Mouse (Mus musculus) CD8-positive naive resting alpha-beta T cell, adult 2 months (primary cell): ENCODE measurements around the gene Ptprs.

Source experiments
- DNase-seq, 2 experiments: peaks; one replicate each; pipeline ENCODE4 v3.0.0; 2022; ENCODE audit warnings: low read depth in 2 of 2, low spot score in 2 of 2

Ptprs gene

GRCm38 (mm10) chr17:56493841-56494240, 17.6 kb upstream of the Ptprs start:
- no peak for DNase-seq

- DNase-seq, result no peak
These were observed 14.3 kb upstream of the Ptprs start for GRCm38 (mm10) chr17:56490438-56491152.

- no peak for DNase-seq
These were observed 11.7 kb upstream of the Ptprs start for GRCm38 (mm10) chr17:56488028-56488427.

- DNase-seq, result no peak
These were observed 11.2 kb upstream of the Ptprs start for GRCm38 (mm10) chr17:56487441-56487888.

GRCm38 (mm10) chr17:56485926-56486325, 9.6 kb upstream of the Ptprs start:
- no peak for DNase-seq

- no peak for DNase-seq
These were observed 8.8 kb upstream of the Ptprs start for GRCm38 (mm10) chr17:56485118-56485517.

- DNase-seq, result no peak
These were observed 6.4 kb upstream of the Ptprs start for GRCm38 (mm10) chr17:56482671-56483070.

GRCm38 (mm10) chr17:56479358-56479757, 3.1 kb upstream of the Ptprs start:
- peak; percentile 68 to 76 for DNase-seq

GRCm38 (mm10) chr17:56478191-56478611, 1.9 kb upstream of the Ptprs start:
- no peak for DNase-seq

GRCm38 (mm10) chr17:56477191-56477818, 1.0 kb upstream of the Ptprs start:
- no peak for DNase-seq

- DNase-seq, result peak in 1 of 2 experiments; percentile 15
These were observed 490 bp downstream of the Ptprs start for GRCm38 (mm10) chr17:56475584-56476401.

- peak in 1 of 2 experiments; percentile 13 for DNase-seq
These were observed 1.3 kb downstream of the Ptprs start for GRCm38 (mm10) chr17:56474831-56475581.

- no peak for DNase-seq
These were observed 1.9 kb downstream of the Ptprs start for GRCm38 (mm10) chr17:56474311-56474830.

- no peak for DNase-seq
These were observed 2.7 kb downstream of the Ptprs start for GRCm38 (mm10) chr17:56473611-56473905.

- peak; percentile 69 to 79 for DNase-seq
These were observed 3.3 kb downstream of the Ptprs start for GRCm38 (mm10) chr17:56472733-56473610.

GRCm38 (mm10) chr17:56472121-56472520, 4.2 kb downstream of the Ptprs start:
- DNase-seq, result no peak

GRCm38 (mm10) chr17:56471136-56471535, 5.1 kb downstream of the Ptprs start:
- no peak for DNase-seq

GRCm38 (mm10) chr17:56470571-56470970, 5.7 kb downstream of the Ptprs start:
- no peak for DNase-seq

- DNase-seq, result no peak
These were observed 6.3 kb downstream of the Ptprs start for GRCm38 (mm10) chr17:56470001-56470436.

GRCm38 (mm10) chr17:56469275-56469674, 7.0 kb downstream of the Ptprs start:
- DNase-seq, result no peak
